Mouse (Mus musculus): ENCODE measurements at regions not wholly inside any gene's neighbourhood (a gene's known extent, or its start where the extent isn't known, plus 50 kb on each side); places are given as distances from the start of the nearest gene placed in this dataset.

DNA sequence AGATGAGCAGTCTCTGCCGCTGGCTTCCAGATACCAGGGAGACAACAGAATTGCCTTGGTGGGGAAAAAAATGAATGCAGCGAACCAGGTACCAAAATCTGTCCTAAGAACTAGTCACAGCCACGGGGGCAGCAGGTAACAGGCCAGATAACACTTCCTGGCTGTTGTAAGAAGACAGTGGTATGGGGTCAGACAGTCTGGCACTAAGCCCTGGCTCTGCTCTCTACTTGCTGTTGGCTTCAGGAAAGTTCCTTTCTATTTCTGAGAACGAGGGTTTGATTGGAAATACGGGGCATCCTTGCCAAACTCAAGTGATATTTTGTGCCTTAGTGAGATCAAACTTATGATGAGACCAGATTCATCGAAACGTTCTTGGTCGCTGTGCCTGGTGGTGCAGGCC, 380.2 kb upstream of the Kazn start:
- no peak overlapping the region for H3K9ac ChIP-seq (replicated peaks; ENCODE audit: low read depth, low read length)
- no peaks in the 10 kb centered on the region for H3K27me3 ChIP-seq (ENCODE audit: control insufficient read depth, insufficient read depth, low read length)
- 69% methylated on average over 8 of the region's 8 CpGs for WGBS
- no peaks in the 10 kb centered on the region for H3K9me3 ChIP-seq (ENCODE audit: control insufficient read depth, low read length)
- no peak for ATAC-seq (ENCODE audit: low read depth)
- H3K27ac ChIP-seq (ENCODE audit: low read depth, low read length), result no peak overlapping the region
- H3K4me2 ChIP-seq (ENCODE audit: low read depth, low read length), result no peak overlapping the region
- H3K36me3 ChIP-seq (ENCODE audit: control insufficient read depth, insufficient read depth, low read length), result no peaks in the 10 kb centered on the region
- no peak overlapping the region for H3K4me3 ChIP-seq (ENCODE audit: low read depth, low read length)
- H3K4me1 ChIP-seq (ENCODE audit: control insufficient read depth, insufficient read depth, low read length), result no peaks in the 10 kb centered on the region

DNA sequence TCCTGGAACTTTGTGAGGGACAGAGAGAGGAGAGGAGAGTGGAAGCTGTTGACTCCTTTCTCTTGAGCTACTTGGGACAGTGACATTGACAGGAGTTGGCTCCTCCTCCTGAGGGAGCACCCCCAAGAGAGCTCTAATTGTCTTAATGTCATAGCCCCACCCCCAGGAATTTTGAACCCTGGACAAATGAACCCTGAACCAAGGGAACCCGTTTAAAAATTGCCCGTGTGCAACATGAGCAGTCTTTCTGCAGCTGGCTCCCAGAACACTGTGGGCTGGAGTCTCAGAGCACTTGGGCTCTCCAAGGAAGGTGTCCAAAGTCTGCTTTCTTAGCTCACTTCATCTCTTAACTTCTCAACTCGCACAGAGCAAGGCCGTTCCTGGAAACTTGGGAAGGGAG, 379.6 kb upstream of the Kazn start:
- Histone ChIP-seq H3K9me3 (ENCODE audit: control insufficient read depth, low read length) (no peaks in the 10 kb centered on the region), H3K27ac (ENCODE audit: low read depth, low read length) (no peak overlapping the region), H3K4me3 (ENCODE audit: low read depth, low read length) (no peak overlapping the region), H3K9ac (replicated peaks; ENCODE audit: low read depth, low read length) (no peak overlapping the region), H3K36me3 (ENCODE audit: control insufficient read depth, insufficient read depth, low read length) (no peaks in the 10 kb centered on the region), H3K4me1 (ENCODE audit: control insufficient read depth, insufficient read depth, low read length) (no peaks in the 10 kb centered on the region), H3K4me2 (ENCODE audit: low read depth, low read length) (no peak overlapping the region), H3K27me3 (ENCODE audit: control insufficient read depth, insufficient read depth, low read length) (no peaks in the 10 kb centered on the region)
- no peak for ATAC-seq (ENCODE audit: low read depth)
- 10% methylated on average over 4 of the region's 4 CpGs for WGBS

DNA sequence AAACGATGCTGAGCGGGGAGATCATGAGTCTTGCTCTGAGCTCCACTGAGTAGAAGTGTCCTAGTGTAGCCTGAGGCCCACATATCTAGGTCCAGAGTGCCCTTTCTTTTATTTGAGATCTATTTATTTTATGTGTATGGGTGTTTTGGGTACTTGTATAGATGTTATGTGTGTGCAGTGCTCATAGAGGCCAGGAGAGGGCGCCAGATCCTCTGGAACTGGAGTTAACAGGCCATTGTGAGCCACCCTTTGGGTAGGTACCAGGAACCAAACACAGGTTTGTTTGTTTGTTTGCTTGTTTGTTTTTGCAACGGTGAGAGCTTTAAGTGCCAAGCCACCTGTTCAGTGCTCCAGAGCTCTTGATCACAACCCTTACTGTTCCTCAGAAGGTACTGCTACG, 378.5 kb upstream of the Kazn start:
- Histone ChIP-seq H3K27ac (ENCODE audit: low read depth, low read length) (no peak overlapping the region), H3K4me1 (ENCODE audit: control insufficient read depth, insufficient read depth, low read length) (no peaks in the 10 kb centered on the region), H3K9me3 (ENCODE audit: control insufficient read depth, low read length) (peaks cover 3% of the 10 kb centered on the region; the same call in 1 of the 2 replicates), H3K9ac (replicated peaks; ENCODE audit: low read depth, low read length) (no peak overlapping the region), H3K4me3 (ENCODE audit: low read depth, low read length) (no peak overlapping the region), H3K27me3 (ENCODE audit: control insufficient read depth, insufficient read depth, low read length) (no peaks in the 10 kb centered on the region), H3K36me3 (ENCODE audit: control insufficient read depth, insufficient read depth, low read length) (no peaks in the 10 kb centered on the region), H3K4me2 (ENCODE audit: low read depth, low read length) (no peak overlapping the region)
- 68% methylated on average over 5 of the region's 5 CpGs for WGBS
- no peak for ATAC-seq (ENCODE audit: low read depth)

- Histone ChIP-seq H3K4me2 (ENCODE audit: low read depth, low read length) (no peak overlapping the region), H3K4me3 (ENCODE audit: low read depth, low read length) (no peak overlapping the region), H3K27me3 (ENCODE audit: control insufficient read depth, insufficient read depth, low read length) (no peaks in the 10 kb centered on the region), H3K36me3 (ENCODE audit: control insufficient read depth, insufficient read depth, low read length) (no peaks in the 10 kb centered on the region), H3K9ac (replicated peaks; ENCODE audit: low read depth, low read length) (no peak overlapping the region), H3K27ac (ENCODE audit: low read depth, low read length) (no peak overlapping the region), H3K4me1 (ENCODE audit: control insufficient read depth, insufficient read depth, low read length) (no peaks in the 10 kb centered on the region), H3K9me3 (ENCODE audit: control insufficient read depth, low read length) (peaks cover 3% of the 10 kb centered on the region; the same call in 1 of the 2 replicates)
- no peak for ATAC-seq (ENCODE audit: low read depth)
- 66% methylated on average over 7 of the region's 7 CpGs for WGBS
These were observed 377.7 kb upstream of the Kazn start for GRCm38 (mm10) chr4:142616901-142617300.

- H3K4me2 ChIP-seq (ENCODE audit: low read depth, low read length), result no peak overlapping the region
- H3K27ac ChIP-seq (ENCODE audit: low read depth, low read length), result no peak overlapping the region
- H3K4me3 ChIP-seq (ENCODE audit: low read depth, low read length), result no peak overlapping the region
- no peaks in the 10 kb centered on the region for H3K36me3 ChIP-seq (ENCODE audit: control insufficient read depth, insufficient read depth, low read length)
- WGBS, result 92% methylated on average over 3 of the region's 3 CpGs
- no peaks in the 10 kb centered on the region for H3K27me3 ChIP-seq (ENCODE audit: control insufficient read depth, insufficient read depth, low read length)
- no peak overlapping the region for H3K9ac ChIP-seq (replicated peaks; ENCODE audit: low read depth, low read length)
- no peaks in the 10 kb centered on the region for H3K9me3 ChIP-seq (ENCODE audit: control insufficient read depth, low read length)
- ATAC-seq (ENCODE audit: low read depth), result no peak
- no peaks in the 10 kb centered on the region for H3K4me1 ChIP-seq (ENCODE audit: control insufficient read depth, insufficient read depth, low read length)
These were observed 365.9 kb upstream of the Kazn start for GRCm38 (mm10) chr4:142605098-142605497.

DNA sequence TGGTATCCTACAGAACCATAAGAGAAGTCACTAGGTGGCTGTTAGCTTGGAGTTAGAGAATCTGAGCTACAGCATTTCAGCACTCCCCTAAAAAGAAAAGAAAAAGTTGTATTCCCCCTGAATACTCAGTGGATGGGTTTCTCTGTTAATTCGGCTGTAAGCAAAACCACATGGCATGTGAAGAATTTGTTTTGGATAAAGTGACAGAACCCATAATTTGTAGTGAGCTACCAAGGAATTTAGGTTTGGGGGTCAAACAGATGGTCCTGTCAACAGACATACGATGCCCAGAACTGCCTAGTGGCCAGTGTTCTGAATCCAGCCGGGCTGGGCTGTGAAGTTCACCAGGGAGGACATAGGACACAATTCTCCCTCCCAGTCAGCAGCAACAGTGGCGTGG, 358.0 kb upstream of the Kazn start:
- H3K4me1 ChIP-seq (ENCODE audit: control insufficient read depth, insufficient read depth, low read length), result no peaks in the 10 kb centered on the region
- H3K27me3 ChIP-seq (ENCODE audit: control insufficient read depth, insufficient read depth, low read length), result no peaks in the 10 kb centered on the region

GRCm38 (mm10) chr4:142589084-142589741, 350.0 kb upstream of the Kazn start:
- Histone ChIP-seq H3K27ac (ENCODE audit: low read depth, low read length) (peak overlapping the region; percentile 73; the same call in 1 of the 2 replicates), H3K9ac (replicated peaks; ENCODE audit: low read depth, low read length) (no peak overlapping the region), H3K27me3 (ENCODE audit: control insufficient read depth, insufficient read depth, low read length) (no peaks in the 10 kb centered on the region), H3K9me3 (ENCODE audit: control insufficient read depth, low read length) (no peaks in the 10 kb centered on the region), H3K4me2 (ENCODE audit: low read depth, low read length) (no peak overlapping the region), H3K4me1 (ENCODE audit: control insufficient read depth, insufficient read depth, low read length) (peaks cover 14% of the 10 kb centered on the region; the same call in 1 of the 2 replicates), H3K36me3 (ENCODE audit: control insufficient read depth, insufficient read depth, low read length) (no peaks in the 10 kb centered on the region), H3K4me3 (ENCODE audit: low read depth, low read length) (no peak overlapping the region)
- 51% methylated on average over 7 of the region's 7 CpGs for WGBS
- ATAC-seq (ENCODE audit: low read depth), result peak; percentile 44

More for the DNA sequence above, 358.0 kb upstream of the Kazn start:
- H3K9ac ChIP-seq (replicated peaks; ENCODE audit: low read depth, low read length), result no peak overlapping the region
- 67% methylated on average over 4 of the region's 4 CpGs for WGBS
- H3K9me3 ChIP-seq (ENCODE audit: control insufficient read depth, low read length), result no peaks in the 10 kb centered on the region
- H3K27ac ChIP-seq (ENCODE audit: low read depth, low read length), result no peak overlapping the region
- H3K4me2 ChIP-seq (ENCODE audit: low read depth, low read length), result no peak overlapping the region
- no peak overlapping the region for H3K4me3 ChIP-seq (ENCODE audit: low read depth, low read length)
- no peak for ATAC-seq (ENCODE audit: low read depth)
- no peaks in the 10 kb centered on the region for H3K36me3 ChIP-seq (ENCODE audit: control insufficient read depth, insufficient read depth, low read length)

GRCm38 (mm10) chr4:142588418-142589083, 349.4 kb upstream of the Kazn start:
- Histone ChIP-seq H3K4me1 (ENCODE audit: control insufficient read depth, insufficient read depth, low read length) (peaks cover 14% of the 10 kb centered on the region; the same call in 1 of the 2 replicates), H3K27ac (ENCODE audit: low read depth, low read length) (peak overlapping the region; percentile 73), H3K9ac (replicated peaks; ENCODE audit: low read depth, low read length) (no peak overlapping the region; the same call in 1 of the 2 replicates), H3K36me3 (ENCODE audit: control insufficient read depth, insufficient read depth, low read length) (no peaks in the 10 kb centered on the region), H3K4me2 (ENCODE audit: low read depth, low read length) (peak overlapping the region; percentile 25), H3K9me3 (ENCODE audit: control insufficient read depth, low read length) (no peaks in the 10 kb centered on the region), H3K4me3 (ENCODE audit: low read depth, low read length) (peak overlapping the region; percentile 6; the same call in 1 of the 2 replicates), H3K27me3 (ENCODE audit: control insufficient read depth, insufficient read depth, low read length) (no peaks in the 10 kb centered on the region)
- ATAC-seq (ENCODE audit: low read depth), result peak; percentile 72
- 35% methylated on average over 24 of the region's 24 CpGs for WGBS

DNA sequence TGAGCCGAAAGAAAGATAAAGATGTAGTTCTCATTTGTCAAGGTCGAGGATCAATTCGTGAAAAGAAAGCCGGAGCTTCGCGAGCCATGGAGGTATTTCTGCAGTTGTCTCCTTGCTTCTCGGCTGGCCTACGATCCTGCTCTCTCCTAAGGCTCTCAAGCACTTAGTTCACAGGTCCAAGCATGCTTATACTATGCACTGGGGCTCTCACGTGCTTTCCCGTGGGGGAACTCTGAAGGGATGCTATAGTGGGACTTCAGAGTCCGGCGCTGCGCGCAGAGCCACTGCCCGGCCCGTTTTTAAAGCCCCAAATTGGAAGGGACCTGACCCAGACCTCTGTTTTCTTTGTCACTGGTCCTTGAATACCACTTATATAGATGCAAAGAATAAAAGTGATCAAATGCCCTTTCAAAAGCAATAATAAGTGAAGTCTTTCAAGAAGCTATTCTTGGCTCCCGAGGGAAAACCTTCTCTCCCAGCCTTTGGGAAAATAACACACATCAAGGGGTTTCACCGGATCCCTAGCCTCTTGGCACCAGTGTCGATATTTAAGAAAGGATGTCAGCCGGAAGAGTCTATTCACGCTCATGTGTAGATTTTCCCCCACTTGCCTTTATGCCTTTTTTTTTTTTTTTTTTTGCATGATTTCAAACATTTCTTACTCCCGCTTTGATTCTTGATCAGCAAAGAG, 348.3 kb upstream of the Kazn start:
- Histone ChIP-seq H3K27me3 (ENCODE audit: control insufficient read depth, insufficient read depth, low read length) (no peaks in the 10 kb centered on the region), H3K4me1 (ENCODE audit: control insufficient read depth, insufficient read depth, low read length) (peaks cover 14% of the 10 kb centered on the region; the same call in 1 of the 2 replicates), H3K9ac (replicated peaks; ENCODE audit: low read depth, low read length) (0 out of 2 replicates have a peak overlapping the region, but pooled peaks have one; percentile 18), H3K4me2 (ENCODE audit: low read depth, low read length) (no peak overlapping the region), H3K36me3 (ENCODE audit: control insufficient read depth, insufficient read depth, low read length) (no peaks in the 10 kb centered on the region), H3K4me3 (ENCODE audit: low read depth, low read length) (no peak overlapping the region), H3K9me3 (ENCODE audit: control insufficient read depth, low read length) (no peaks in the 10 kb centered on the region), H3K27ac (ENCODE audit: low read depth, low read length) (peak overlapping the region; percentile 18; the same call in 1 of the 2 replicates)
- 60% methylated on average over 22 of the region's 22 CpGs for WGBS
- ATAC-seq (ENCODE audit: low read depth), result no peak
